Mouse (Mus musculus) erythroblast, adult 5-6 weeks (primary cell): ENCODE results near the gene Fancc. TPM values are rescaled to one million over a fixed set of nuclear protein-coding genes. Genes with fewer than 3 reads are reported as not detected.

ENCODE experiments used
- ATAC-seq: replicated peaks from 2 replicates; pipeline ENCODE4 v1.8.0; 2016; ENCODE audit warnings: moderate number of reproducible peaks, mild to moderate bottlenecking, moderate TSS enrichment, inconsistent platforms; ENCODE audit not compliant: poor library complexity, low FRiP score, severe bottlenecking
- total RNA-seq, 2 experiments: library from RNA; stranded (forward) in 1 of 2; stranded (reverse) in 1 of 2; fragments of 150-400 nt in 1 of 2; fragments of 200-764, 138-1000 nt in 1 of 2; gene quantifications; 2 replicates each; pipeline versions ENCODE4 v1.2.3 to v1.2.4; 2015 to 2017; ENCODE audit warnings: low replicate concordance in 2 of 2

Fancc gene
- total RNA-seq, 2 experiments from 2014 or later, result 9.0 to 26.5 TPM

DNA sequence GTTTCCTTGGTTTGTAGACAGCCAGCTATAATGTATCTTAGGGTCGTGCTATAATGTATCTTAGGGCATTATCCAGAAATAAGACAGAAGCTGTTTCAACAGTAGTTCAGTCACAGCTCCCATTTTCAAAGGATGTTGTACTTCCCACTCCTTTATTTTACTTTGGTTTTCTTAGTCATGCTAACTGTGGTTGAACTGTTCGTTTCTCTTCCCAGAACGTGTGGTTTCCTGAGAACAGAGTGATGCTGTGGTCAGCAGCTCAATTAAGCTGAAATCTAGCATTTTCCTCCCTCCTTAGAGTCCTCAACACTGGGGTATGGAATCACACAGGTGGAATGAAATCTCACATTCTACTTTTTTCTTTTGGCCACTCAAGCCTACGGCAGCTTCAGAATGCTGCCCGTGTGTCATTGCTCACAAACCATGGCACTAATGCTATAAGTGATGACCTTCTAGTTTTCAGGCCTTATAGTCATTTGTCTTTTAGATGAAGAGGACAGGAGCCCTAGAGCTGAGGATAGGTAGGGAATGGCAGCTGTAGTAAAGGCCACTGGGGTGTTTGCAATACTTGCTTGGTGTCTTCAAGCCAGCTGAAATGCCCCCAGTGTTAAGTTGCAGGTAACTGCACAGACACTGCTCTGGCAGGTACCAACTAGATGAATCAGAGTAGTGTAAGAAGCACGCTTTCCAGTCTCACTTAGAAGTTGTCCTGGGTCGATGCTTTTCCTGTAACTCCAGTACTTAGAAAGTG is 243.0 kb downstream of the Fancc start:
- no peak for ATAC-seq

- ATAC-seq, result no peak
Measured at GRCm38 (mm10) chr13:63253147-63253546, 243.9 kb downstream of the Fancc start.

DNA sequence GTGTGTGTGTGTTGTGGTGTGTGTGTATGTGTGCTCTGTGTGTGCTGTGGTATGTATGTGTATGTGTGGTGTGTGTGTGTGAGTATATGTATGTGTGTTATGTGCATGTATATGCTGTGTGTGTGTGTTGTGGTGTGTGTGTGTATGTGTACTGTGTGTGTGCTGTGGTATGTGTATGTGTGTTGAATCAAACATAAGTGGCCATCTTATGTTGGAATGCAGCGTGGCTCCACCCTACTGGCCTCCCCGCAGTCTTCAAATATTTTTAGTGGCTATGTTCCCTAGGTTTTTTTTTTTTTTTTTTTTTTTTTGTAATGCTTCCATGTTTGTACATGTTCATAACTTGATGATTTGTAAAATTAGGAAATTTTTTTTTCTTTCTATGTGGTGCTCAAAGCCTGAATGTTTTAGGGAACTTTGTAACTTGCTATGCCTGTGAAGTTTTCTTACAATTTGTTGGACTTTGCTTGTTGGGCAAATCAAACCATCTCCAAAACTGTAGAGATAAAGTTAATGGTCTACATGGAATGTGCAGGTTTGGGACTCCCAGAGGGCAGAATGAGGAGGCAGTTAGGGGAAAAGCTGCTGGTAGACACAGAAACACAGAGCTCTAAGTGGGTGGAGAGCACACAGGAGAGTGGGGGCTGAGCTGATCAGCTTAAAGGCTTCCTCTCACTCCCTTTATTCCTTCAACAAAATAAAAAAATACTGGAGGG is 244.6 kb downstream of the Fancc start:
- ATAC-seq, result no peak

DNA sequence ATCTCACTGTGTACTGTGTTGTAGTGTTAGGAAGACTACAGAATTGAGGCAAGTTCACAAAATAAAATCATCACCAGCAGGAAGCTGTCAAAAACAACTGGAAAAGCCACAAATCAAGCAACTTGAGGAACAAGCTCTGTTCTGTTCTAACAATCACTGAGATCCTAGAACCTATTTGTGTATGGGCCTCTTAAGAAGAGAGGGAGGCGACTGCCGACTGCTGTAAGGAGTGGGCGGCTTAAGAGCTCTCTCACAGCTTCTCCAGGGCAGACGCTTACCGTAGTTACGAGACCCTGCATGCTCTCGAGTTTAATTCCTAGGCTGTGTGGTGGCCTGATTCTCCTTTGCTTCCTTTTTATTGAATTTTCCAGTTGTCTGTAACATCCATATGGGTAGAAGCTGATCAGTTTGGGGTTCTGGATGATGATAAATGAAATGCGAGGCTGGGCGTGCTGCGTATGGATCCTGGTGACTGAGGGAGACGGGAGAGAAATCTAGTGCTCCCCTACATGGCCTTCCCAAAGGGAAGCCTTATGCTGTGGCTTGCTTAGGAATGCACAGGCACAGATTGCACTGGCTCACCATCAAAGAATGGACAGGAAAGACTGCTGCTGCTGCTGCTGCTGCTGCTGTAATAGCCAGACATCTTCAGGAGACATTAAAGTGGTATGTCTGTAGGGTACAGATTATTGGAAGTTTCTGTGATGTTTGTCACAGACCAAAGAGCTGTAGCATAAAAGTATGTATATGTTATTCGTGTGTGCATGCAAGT is 245.8 kb downstream of the Fancc start:
- no peak for ATAC-seq

GRCm38 (mm10) chr13:63250441-63250980 is 246.6 kb downstream of the Fancc start:
- no peak for ATAC-seq

- no peak for ATAC-seq
Measured at GRCm38 (mm10) chr13:63249741-63250431, 247.2 kb downstream of the Fancc start.

GRCm38 (mm10) chr13:63249171-63249570 is 247.9 kb downstream of the Fancc start:
- no peak for ATAC-seq

GRCm38 (mm10) chr13:63248318-63248717 is 248.8 kb downstream of the Fancc start:
- no peak for ATAC-seq

DNA sequence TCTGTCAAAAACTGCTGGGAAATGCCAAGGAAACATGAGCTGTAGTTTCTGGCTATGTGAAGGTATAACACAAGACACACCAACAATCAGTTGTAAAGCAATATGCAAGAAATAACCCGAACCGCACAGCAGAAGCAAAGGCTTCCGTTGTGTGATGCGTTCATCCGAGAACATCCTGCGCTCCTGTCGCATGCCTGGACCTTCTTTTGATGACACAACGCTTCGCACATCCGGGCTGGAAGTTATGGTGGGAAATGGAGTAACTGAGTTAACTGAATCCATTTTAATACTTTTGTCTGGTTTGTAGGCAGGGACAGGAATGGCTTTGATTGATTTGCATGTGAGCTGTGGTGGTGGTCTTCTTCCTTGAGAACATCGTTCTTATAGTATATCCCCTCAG is 249.4 kb downstream of the Fancc start:
- ATAC-seq, result no peak

GRCm38 (mm10) chr13:63247041-63247440 is 250.0 kb downstream of the Fancc start:
- no peak for ATAC-seq

DNA sequence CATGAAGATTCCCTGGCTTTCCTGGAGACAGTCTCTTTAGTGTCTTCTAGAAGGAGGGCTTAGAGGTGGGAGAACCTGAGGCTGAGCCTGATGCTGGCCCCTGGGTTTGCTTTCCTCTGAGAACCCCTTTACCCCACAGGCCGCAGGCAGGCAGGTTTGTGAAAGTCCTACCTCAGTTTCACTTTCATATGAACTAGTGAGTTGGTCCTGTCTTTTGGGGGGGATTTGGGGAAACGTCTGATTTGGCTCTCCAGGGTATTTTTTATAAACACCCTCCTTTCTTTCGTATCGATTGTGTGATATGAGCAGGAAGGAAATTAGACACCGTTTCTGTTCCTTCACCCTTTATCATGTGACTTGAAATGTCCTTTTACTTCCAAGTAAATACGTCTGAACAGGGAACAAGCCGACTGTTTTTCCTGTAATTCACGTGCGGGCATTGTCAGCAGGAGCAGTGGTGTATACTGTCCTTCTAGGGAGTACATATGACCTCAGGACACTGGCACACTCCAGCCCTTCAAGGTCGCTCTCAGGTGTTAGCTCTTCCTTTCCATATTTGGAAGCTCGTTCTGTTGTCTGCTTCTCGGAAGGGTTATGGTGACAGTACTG is 250.6 kb downstream of the Fancc start:
- peak; percentile 43; the same call in 1 of the 2 replicates for ATAC-seq

DNA sequence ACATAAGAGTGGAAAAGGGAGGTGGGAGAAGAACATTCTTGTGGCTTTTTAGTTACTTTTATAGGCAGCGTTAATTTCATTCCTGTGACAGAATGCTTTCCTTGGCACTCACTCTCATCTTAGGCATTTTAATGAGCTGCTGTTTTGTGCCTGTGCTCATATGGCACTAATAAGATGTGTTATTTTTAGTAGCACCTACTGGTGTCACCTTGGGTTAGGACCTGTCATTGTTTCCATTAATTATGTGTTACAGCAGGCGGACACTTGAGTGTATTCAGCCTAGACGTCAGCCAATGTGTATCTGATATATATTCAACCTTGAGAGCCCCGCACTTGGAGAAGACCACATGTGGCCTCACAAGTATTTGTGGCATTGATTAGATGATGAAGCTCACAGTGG is 251.3 kb downstream of the Fancc start:
- no peak for ATAC-seq

DNA sequence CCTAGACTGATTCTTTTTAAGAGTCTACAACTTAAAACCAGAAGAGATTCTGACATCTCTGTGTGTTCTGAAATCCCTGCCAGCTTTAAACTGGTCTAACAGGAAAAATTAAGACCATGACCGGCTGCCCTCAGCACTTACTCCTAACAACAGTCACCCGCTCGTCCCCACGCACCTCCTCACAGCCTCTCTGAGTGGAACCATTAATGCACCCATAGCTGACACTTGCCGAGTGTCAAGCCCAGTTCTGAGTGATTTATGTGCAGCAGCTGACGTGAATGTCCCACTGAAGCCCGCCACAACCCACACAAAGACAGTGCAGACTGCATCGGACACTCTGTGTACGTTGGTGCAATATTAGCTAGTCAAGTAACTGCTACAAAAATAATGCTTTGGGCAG is 251.9 kb downstream of the Fancc start:
- ATAC-seq, result no peak

GRCm38 (mm10) chr13:63244425-63244824 is 252.7 kb downstream of the Fancc start:
- ATAC-seq, result no peak

DNA sequence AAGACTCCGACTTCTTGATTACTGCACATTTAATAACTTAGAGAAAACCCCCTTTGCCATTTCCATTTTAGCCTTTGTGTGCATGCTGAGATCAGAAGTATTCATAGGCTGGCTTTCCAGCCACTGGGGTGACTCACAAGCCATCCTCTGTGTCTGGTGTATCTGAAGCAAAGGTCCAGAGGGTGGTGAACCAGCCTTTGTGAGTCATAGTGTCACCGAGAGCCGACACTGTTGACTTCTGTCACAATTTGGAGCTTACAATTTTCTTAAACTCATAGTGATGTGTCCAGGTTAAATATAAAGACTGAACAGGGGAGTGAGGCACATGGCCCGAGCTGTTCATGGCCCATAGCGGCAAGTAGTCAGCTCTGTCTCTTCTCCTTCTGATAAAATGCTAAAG is 253.5 kb downstream of the Fancc start:
- ATAC-seq, result no peak

DNA sequence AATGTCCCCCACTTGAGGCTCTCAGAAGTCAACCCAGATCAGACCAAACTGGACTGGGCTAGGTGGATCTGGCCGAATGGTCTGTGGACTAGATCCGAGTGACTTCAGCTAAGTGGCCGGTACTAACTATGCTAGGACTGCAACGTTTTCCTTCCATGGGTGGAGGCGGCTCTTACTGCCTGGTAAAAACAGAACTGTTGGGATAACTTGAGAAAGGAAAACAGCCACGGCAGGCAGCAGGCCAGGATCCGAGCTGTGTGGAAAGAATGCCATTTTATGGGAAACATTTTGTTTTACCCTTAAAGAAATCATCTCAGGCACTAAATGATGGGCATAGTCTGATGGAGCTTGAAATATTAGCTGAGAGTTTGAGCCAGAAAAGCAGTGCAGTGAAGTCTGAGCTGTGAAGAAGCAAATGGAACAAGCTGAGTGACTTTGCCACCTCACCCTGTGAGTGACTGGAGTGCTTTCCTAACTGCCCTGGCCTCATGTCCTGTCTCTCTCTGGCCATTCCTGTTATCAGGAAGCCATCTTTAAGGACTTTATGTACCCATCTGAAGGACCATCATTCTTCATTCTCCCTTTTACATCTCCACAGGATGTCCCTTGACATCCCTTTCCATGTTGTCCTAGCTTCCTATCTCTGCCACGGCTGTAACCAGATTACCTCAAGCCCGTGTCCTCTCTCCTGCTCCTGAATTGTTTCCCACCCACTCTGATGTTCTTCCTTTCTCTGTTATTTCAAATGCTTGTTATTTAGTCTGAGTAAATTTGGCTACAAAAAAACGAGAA is 254.5 kb downstream of the Fancc start:
- ATAC-seq, result no peak

DNA sequence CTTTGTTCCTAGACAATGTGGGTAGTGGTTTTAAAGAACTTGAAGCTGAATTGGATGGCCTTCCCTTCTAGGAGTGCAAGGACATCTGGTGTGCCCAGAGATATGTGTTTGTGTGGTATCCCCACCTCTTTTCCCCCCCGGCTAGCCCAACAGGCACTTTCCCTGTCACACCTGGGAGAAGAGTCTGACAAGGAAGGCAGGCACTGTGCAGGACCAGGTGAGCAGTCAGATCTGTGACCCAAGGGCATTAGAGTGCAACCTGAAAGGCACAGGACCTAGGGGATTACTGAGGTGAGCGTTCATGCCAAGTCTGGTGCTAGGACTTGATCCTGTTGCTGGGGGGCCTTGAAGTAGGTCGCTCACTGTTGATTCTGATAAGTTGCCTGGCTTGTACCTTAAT is 255.4 kb downstream of the Fancc start:
- no peak for ATAC-seq

GRCm38 (mm10) chr13:63240835-63241234 is 256.2 kb downstream of the Fancc start:
- peak; percentile 32; the same call in 1 of the 2 replicates for ATAC-seq
